Mouse (Mus musculus) thymus, postnatal 0 days (tissue): ENCODE results near the gene Vmn1r160. TPM values are rescaled to one million over a fixed set of nuclear protein-coding genes. Genes with fewer than 3 reads are reported as not detected.
"Not testable (repeated sequence)": the region's sequence is repeated elsewhere in the genome, so short reads cannot be mapped to it uniquely, and the experiment has no call there.

Source experiments
- DNase-seq: peaks from one replicate; pipeline ENCODE4 v3.0.0-alpha.2; 2015; ENCODE audit warnings: low spot score
- polyA plus RNA-seq: library from polyadenylated mRNA; unstranded; fragments of >200 nt; fragmentation: Nextera tagmentation; extraction: Ambion mirVana; gene quantifications from 2 replicates; pipeline ENCODE4 v1.2.1, GENCODE M21; 2015

Vmn1r160 gene
- not detected in 2 replicates for polyA plus RNA-seq

- not testable (repeated sequence) for DNase-seq
Measured at GRCm38 (mm10) chr7:22870924-22871323, at the start of gene Vmn1r160. TSS of gene Vmn1r160 (plus strand) at chr7:22871224.

DNA sequence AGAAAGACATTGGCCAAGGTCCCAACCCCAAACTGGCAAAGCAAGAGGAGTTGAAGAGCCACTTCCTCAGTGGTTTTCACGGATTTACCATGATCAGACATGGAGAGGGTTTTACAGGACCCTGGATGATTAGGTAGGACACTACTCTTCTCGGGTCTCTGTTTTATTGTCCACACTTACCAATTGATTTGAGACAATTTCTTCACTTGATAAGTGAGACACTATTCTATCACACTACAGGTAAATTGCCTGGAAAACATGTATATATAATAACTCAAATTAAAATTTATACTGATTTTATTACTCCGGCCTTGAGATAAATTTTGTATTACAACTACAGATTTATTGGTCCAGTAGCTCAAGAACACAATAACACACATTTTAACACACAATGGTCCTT, 27.5 kb upstream of the Vmn1r160 start, which contains the start of gene Vmn1r159:
Gene Vmn1r159 (minus strand): TSS at position 101 of the 400 bp plus-strand sequence.
- not testable (repeated sequence) for DNase-seq

Other genes starting within 250 kb of the Vmn1r160 start
- not detected in 2 replicates for gene Vmn1r155, start 213.2 kb upstream of the Vmn1r160 start, polyA plus RNA-seq
- not detected in 2 replicates for gene Gm8693, start 178.9 kb upstream of the Vmn1r160 start, polyA plus RNA-seq
- gene Gm4567, start 151.5 kb upstream of the Vmn1r160 start, polyA plus RNA-seq: not detected in 2 replicates
- gene Vmn1r157, start 109.5 kb upstream of the Vmn1r160 start, polyA plus RNA-seq: not detected in 2 replicates
- gene Vmn1r158, start 80.4 kb upstream of the Vmn1r160 start, polyA plus RNA-seq: not detected in 2 replicates
- gene Vmn1r159, start 27.6 kb upstream of the Vmn1r160 start, polyA plus RNA-seq: not detected in 2 replicates
- not detected in 2 replicates for gene Gm4214, start 113.4 kb downstream of the Vmn1r160 start, polyA plus RNA-seq
- gene Gm4216, start 148.7 kb downstream of the Vmn1r160 start, polyA plus RNA-seq: not detected in 2 replicates
- gene Vmn1r163, start 184.3 kb downstream of the Vmn1r160 start, polyA plus RNA-seq: not detected in 2 replicates
- not detected in 2 replicates for gene Gm8720, start 196.2 kb downstream of the Vmn1r160 start, polyA plus RNA-seq